Mouse (Mus musculus) heart, embryonic 10.5 days (tissue): ENCODE data around the gene Bet1l. TPM values are rescaled to one million over a fixed set of nuclear protein-coding genes. Genes with fewer than 3 reads are reported as not detected.

Experiments used
- DNase-seq: peaks from one replicate; pipeline ENCODE4 v3.0.0-alpha.2; 2017; ENCODE audit warnings: low spot score
- H3K27ac ChIP-seq: fragments of 300-500 bp; sonication (generic); 2 replicates; pipeline ENCODE4 v1.5.1; 2016; ENCODE audit warnings: mild to moderate bottlenecking
- H3K27me3 ChIP-seq: fragments of 300-500 bp; sonication (generic); 2 replicates; pipeline ENCODE4 v1.6.1; 2016; ENCODE audit warnings: mild to moderate bottlenecking; ENCODE audit not compliant: poor library complexity, insufficient read depth, severe bottlenecking
- H3K36me3 ChIP-seq: fragments of 300-500 bp; sonication (generic); 2 replicates; pipeline ENCODE4 v1.6.1; 2016; ENCODE audit warnings: mild to moderate bottlenecking, moderate library complexity
- H3K4me1 ChIP-seq: fragments of 300-500 bp; sonication (generic); 2 replicates; pipeline ENCODE4 v1.6.1; 2016; ENCODE audit warnings: mild to moderate bottlenecking
- H3K4me3 ChIP-seq: fragments of 300-500 bp; sonication (generic); 2 replicates; pipeline ENCODE4 v1.5.1; 2016; ENCODE audit warnings: mild to moderate bottlenecking, moderate library complexity
- H3K9me3 ChIP-seq: fragments of 300-500 bp; sonication (generic); 2 replicates; pipeline ENCODE4 v1.6.1; 2016; ENCODE audit warnings: mild to moderate bottlenecking, moderate library complexity
- WGBS: fragments of 180-500 bp; shearing (Covaris S2); methylation state at CpG from one replicate; pipeline ENCODE4 v1.1.7; 2016; 5-methylcytosine and 5-hydroxymethylcytosine counted together
- polyA plus RNA-seq: library from polyadenylated mRNA; unstranded; fragments of >200 nt; fragmentation: Nextera tagmentation; extraction: Ambion mirVana; gene quantifications from 2 replicates; pipeline ENCODE4 v1.2.1, GENCODE M21; 2016

Bet1l gene
- polyA plus RNA-seq, 1 experiment from 2014 or later: 31.4 TPM

- peaks cover 63% of the 10 kb centered on the region for H3K27me3 ChIP-seq
- H3K36me3 ChIP-seq: no peaks in the 10 kb centered on the region
- no peak for DNase-seq
- H3K4me1 ChIP-seq: peaks cover 8% of the 10 kb centered on the region
- WGBS: 75% methylated on average over 9 of the region's 9 CpGs
- no peak overlapping the region for H3K27ac ChIP-seq
- H3K9me3 ChIP-seq: no peaks in the 10 kb centered on the region
- no peak overlapping the region for H3K4me3 ChIP-seq
Observed at GRCm38 (mm10) chr7:140836243-140837115, 20.9 kb downstream of the Bet1l start.

DNA sequence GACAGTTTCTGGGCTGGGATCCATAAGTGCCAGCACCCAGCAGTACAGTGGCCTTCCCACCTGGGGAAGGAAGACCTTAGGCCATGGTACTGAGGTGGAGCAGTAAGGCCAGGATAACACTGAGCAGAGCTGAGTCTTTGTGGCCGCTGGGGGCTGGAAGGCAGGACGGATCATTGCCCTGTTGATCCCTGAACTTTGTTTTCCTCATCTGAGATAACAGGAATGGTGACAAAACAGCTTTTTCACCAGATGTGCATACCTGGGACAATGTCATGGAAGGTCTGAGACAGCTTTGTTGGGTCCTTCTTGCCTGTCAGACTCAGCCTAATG is 21.7 kb downstream of the Bet1l start:
- Histone ChIP-seq H3K4me1 (peaks cover 8% of the 10 kb centered on the region), H3K4me3 (no peak overlapping the region), H3K36me3 (no peaks in the 10 kb centered on the region), H3K9me3 (no peaks in the 10 kb centered on the region), H3K27ac (no peak overlapping the region), H3K27me3 (peaks cover 57% of the 10 kb centered on the region)
- DNase-seq: no peak
- WGBS: 63% methylated on average over 2 of the region's 2 CpGs

GRCm38 (mm10) chr7:140834968-140835757 is 22.2 kb downstream of the Bet1l start, which contains the start of gene Urah:
Gene Urah, plus strand, starts transcription at chr7:140835018.
- Histone ChIP-seq H3K36me3 (no peaks in the 10 kb centered on the region), H3K27me3 (peaks cover 55% of the 10 kb centered on the region), H3K4me3 (no peak within 1 kb of the TSS), H3K4me1 (peaks cover 8% of the 10 kb centered on the region), H3K9me3 (no peaks in the 10 kb centered on the region), H3K27ac (no peak within 1 kb of the TSS)
- DNase-seq: no peak
- 40% methylated on average over 20 of the region's 20 CpGs for WGBS

DNA sequence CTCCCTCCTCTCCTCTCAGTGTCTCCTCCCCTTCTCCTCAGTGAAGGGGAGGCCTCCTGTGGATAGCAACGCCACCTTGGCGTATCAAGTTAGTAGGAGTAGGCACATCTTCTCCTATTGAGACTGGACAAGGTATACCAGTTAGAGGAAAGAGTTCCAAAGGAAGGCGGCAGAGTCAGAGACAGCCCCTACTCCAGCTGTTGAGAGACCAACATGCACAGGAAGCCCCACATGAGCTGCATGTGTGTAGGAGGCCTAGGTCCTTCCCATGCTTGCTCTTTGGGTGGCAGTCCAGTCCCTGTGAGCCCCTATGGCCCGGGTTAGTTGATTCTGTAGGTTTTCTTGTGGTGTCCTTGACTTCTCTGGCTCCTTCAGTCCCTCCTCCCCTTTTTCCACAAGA is 24.0 kb downstream of the Bet1l start:
- Histone ChIP-seq H3K9me3 (no peaks in the 10 kb centered on the region), H3K4me1 (peaks cover 8% of the 10 kb centered on the region), H3K27me3 (peaks cover 46% of the 10 kb centered on the region), H3K36me3 (no peaks in the 10 kb centered on the region), H3K4me3 (no peak overlapping the region), H3K27ac (no peak overlapping the region)
- DNase-seq: no peak
- WGBS: 82% methylated on average over 4 of the region's 4 CpGs

DNA sequence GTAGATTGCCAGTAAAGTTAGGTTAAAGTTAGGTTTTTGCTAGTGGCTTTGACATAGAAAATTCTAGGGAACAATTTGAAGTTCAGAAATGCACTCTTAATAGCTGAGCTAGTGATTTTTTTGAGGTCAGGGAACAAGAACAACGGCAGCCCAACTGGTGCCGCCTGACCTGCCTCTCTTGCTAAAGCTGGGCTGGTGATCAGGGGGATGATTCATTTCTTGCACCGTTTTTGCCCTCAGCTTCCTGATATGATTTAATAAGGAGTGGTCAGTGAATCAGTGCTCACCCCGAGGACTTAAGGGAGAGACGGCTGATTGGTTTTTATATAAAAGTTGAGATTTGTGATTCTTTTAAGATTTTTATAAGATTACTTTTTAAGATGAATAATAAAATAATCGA is 25.9 kb downstream of the Bet1l start:
- 70% methylated on average over 6 of the region's 6 CpGs for WGBS

GRCm38 (mm10) chr7:140828171-140828881 is 29.1 kb downstream of the Bet1l start:
- 35% methylated on average over 8 of the region's 8 CpGs for WGBS
- Histone ChIP-seq H3K9me3 (no peaks in the 10 kb centered on the region), H3K27me3 (peaks cover 16% of the 10 kb centered on the region), H3K4me1 (no peaks in the 10 kb centered on the region), H3K4me3 (no peak overlapping the region), H3K36me3 (no peaks in the 10 kb centered on the region), H3K27ac (no peak overlapping the region)
- DNase-seq: no peak

More for the DNA sequence above, 25.9 kb downstream of the Bet1l start:
- Histone ChIP-seq H3K27ac (no peak overlapping the region), H3K36me3 (no peaks in the 10 kb centered on the region), H3K9me3 (no peaks in the 10 kb centered on the region), H3K4me3 (no peak overlapping the region), H3K27me3 (peaks cover 40% of the 10 kb centered on the region), H3K4me1 (peaks cover 8% of the 10 kb centered on the region)
- DNase-seq: no peak

- no peak for DNase-seq
- H3K9me3 ChIP-seq: no peaks in the 10 kb centered on the region
- H3K4me3 ChIP-seq: no peak overlapping the region
- WGBS: 91% methylated on average over 4 of the region's 4 CpGs
- no peak overlapping the region for H3K27ac ChIP-seq
- H3K36me3 ChIP-seq: no peaks in the 10 kb centered on the region
- peaks cover 10% of the 10 kb centered on the region for H3K27me3 ChIP-seq
- H3K4me1 ChIP-seq: peaks cover 8% of the 10 kb centered on the region; the same call in 1 of the 2 replicates
Observed at GRCm38 (mm10) chr7:140822731-140823130, 34.6 kb downstream of the Bet1l start.

GRCm38 (mm10) chr7:140821653-140822329 is 35.6 kb downstream of the Bet1l start, which contains the start of gene Zfp941:
Gene Zfp941, minus strand, starts transcription at chr7:140822178.
- peaks cover 8% of the 10 kb centered on the region; the same call in 1 of the 2 replicates for H3K4me1 ChIP-seq
- H3K36me3 ChIP-seq: no peaks in the 10 kb centered on the region
- peak within 1 kb of the TSS; percentile 62 for H3K4me3 ChIP-seq
- DNase-seq: no peak
- H3K9me3 ChIP-seq: no peaks in the 10 kb centered on the region
- WGBS: under 1% methylated on average over 21 of the region's 21 CpGs
- H3K27ac ChIP-seq: peak within 1 kb of the TSS; percentile 56; the same call in 1 of the 2 replicates
- H3K27me3 ChIP-seq: peaks cover 7% of the 10 kb centered on the region

DNA sequence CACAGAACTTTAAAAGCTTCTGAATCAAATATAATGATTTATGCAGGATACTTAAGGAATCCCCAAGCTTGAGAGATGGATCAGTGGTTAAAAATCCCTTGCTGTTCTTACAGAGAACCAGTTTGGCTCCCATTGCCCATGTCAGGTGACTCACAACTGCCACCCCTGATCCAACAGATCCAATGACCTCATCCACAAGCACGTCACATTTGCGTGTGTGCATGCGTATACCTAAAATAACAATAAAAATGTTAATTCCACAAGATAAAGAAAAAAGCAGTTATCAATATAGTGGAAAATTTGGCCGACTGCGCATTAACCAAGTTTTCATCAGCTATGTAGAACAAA is 36.1 kb downstream of the Bet1l start:
- Histone ChIP-seq H3K4me1 (peaks cover 8% of the 10 kb centered on the region; the same call in 1 of the 2 replicates), H3K27me3 (peaks cover 3% of the 10 kb centered on the region; the same call in 1 of the 2 replicates), H3K36me3 (no peaks in the 10 kb centered on the region), H3K4me3 (peak overlapping the region; percentile 62), H3K9me3 (no peaks in the 10 kb centered on the region), H3K27ac (no peak overlapping the region)
- 53% methylated on average over 5 of the region's 5 CpGs for WGBS
- no peak for DNase-seq

- Histone ChIP-seq H3K4me1 (peaks cover 8% of the 10 kb centered on the region; the same call in 1 of the 2 replicates), H3K36me3 (no peaks in the 10 kb centered on the region), H3K27me3 (peaks cover 3% of the 10 kb centered on the region; the same call in 1 of the 2 replicates), H3K4me3 (no peak overlapping the region), H3K27ac (no peak overlapping the region), H3K9me3 (no peaks in the 10 kb centered on the region)
- DNase-seq: no peak
- 74% methylated on average over 4 of the region's 4 CpGs for WGBS
Observed at GRCm38 (mm10) chr7:140820173-140820572, 37.2 kb downstream of the Bet1l start.

DNA sequence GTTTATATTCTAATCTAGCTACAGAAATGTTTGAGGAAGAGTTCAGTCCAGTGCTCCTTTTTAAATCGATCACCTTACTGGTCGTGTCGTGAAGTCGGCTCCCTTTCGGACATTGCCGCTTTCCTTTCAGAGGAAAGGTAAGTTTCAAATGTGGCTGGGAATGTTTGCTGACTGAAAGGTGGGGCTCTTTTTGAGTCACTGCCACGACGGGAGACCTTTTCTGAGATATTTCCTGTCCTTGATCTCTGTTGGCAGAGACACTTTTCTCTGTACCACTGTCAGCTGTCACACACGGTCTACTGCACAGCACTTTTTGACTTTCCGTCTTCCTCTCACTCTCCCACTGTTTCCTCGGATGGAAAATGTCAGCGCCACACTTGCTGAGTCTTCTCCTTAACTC is 44.5 kb downstream of the Bet1l start:
- Histone ChIP-seq H3K36me3 (peaks cover 7% of the 10 kb centered on the region), H3K4me3 (no peak overlapping the region), H3K27ac (no peak overlapping the region), H3K9me3 (no peaks in the 10 kb centered on the region), H3K4me1 (no peaks in the 10 kb centered on the region), H3K27me3 (no peaks in the 10 kb centered on the region)
- no peak for DNase-seq
- 86% methylated on average over 12 of the region's 12 CpGs for WGBS

GRCm38 (mm10) chr7:140811714-140812113 is 45.7 kb downstream of the Bet1l start:
- no peak for DNase-seq
- WGBS: 81% methylated on average over 13 of the region's 13 CpGs
- Histone ChIP-seq H3K9me3 (no peaks in the 10 kb centered on the region), H3K27me3 (no peaks in the 10 kb centered on the region), H3K36me3 (peaks cover 7% of the 10 kb centered on the region), H3K27ac (no peak overlapping the region), H3K4me3 (no peak overlapping the region), H3K4me1 (no peaks in the 10 kb centered on the region)
